Mouse (Mus musculus) brain, adult 2 months (tissue): ENCODE data around the gene Macf1.

Experiments
- DNase-seq: peaks from one replicate; pipeline ENCODE4 v3.0.0; 2011; ENCODE audit warnings: low read depth, low spot score

Macf1 gene

DNA sequence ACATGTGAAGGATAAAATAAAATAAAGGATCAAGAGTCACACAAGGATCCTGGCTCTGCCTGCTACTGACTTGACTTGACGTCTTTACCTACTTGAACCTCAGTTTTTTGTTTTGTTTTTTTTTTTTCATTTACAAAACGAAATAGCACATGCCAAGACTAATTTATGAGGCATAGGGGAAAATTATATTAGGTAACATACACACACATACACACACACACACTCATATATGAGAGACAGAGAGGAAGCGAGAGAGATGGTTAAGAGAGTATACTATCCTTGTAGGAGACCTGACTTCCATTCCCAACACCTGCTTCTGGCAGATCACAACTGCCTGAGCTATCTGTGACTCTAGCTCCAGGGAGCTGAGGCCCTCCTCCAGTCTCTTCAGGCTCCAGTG is at the start of gene Macf1:
Macf1 (minus strand) TSS at position 101 of the 400 bp plus-strand sequence.
- DNase-seq: no peak

DNA sequence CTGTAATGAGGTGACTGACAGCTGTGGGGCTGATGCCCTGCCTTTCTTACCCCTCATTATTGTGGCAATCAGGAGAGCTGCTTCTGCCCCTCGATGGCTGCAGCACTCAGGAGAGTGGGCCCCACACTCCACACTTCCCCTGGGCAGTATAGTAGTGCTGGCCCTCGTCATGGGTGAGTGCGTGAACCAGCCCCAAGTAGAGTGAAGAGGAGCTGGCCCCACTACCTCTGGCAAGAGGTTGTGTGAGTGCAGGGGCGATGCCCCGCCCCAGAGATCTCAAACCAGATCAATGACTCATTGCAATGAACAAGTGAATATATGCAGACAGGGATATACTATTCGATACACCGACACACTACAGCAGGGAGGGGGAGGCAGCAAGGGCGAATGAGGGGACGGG is 49.4 kb upstream of the Macf1 start:
- peak; percentile 28 for DNase-seq

DNA sequence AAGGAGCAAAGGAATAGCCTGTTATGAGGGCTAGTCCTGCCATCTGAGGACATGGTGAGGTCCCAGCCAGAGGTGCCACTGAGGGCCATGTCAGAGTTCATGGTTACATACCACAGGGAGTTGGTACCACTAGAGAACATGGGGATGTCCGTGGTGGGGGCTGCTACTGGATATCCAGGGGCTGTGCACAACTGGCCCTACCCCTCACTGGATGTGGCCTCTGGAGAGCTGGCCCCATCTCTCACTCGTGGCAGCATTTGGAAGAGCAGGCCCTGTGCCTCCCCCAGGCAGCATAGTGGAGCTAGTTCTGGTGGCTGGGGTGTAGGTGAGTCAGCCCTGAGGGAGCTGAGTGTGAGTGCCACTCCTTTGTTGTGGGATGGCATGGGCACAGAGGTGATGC is 48.8 kb upstream of the Macf1 start:
- no peak for DNase-seq

DNA sequence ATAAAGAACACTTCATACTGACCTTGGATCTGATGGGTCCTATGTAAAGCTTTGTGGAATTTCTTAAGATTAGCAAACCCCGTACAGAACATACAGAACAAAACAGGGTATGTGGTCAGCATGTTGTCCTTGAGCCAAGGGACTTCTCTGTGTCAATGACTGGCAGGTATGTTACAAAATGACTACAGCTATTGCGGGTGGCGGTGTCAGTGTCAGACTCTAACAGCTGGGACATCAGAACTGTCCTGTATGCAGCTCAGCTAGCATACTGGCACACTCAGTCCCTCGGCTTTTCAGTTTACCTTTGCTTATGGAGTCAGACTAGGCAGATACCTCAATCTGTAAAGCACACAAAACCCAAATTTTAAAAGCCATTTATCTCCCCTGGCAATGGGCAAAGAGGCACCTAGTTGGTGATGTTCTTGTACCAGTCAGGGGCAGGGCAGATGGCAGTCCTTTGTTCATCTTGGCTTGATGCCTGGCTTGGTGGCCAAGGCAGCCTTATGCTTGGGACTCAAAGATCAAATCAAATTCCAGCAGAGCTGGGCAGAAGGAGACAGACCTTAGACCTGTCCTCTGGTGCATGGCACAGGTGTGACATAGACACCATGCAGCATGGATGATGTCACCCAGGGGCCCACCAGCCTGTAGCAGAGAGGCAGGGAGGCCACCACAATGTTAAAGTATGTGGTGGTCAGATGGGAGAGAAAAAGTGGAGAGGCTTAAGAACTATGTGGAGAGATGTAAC is 48.2 kb upstream of the Macf1 start:
- peak; percentile 92 for DNase-seq

DNA sequence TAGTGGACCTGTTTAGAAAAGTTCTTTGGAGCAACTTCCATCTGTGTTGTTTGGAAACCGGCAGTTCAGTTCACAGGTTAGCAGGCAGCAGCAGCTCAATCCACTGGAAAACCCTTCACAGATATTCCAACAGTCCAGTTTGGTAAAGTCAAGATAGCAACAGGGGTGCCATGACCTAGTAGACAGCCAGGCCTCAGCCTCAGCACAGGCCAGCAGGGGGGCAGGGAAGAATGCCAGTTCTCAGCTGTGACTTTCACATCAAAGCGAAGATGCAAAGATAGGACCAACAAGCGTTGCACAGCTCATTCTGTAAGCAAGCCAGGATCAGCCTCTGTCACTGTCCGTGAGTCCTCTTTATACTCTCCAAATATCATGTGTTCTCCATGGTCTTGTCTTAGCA is 37.6 kb upstream of the Macf1 start:
- DNase-seq: no peak

DNA sequence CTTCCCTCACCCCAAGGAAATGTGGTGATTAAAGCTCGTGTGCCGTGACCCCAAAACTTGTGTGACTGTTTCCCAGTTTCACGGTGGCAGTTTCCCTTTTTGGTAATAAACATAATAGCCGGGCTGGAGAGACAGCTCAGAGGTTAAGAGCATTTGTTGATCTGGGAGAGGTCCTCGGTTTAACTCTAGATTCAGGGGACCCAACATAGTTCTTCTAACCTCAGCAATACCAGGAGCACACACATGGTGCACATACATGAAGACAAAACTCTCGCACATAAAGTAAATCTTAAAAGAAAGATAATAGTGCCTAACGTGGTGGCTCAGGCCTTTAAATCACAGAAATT is 34.2 kb upstream of the Macf1 start:
- no peak for DNase-seq

DNA sequence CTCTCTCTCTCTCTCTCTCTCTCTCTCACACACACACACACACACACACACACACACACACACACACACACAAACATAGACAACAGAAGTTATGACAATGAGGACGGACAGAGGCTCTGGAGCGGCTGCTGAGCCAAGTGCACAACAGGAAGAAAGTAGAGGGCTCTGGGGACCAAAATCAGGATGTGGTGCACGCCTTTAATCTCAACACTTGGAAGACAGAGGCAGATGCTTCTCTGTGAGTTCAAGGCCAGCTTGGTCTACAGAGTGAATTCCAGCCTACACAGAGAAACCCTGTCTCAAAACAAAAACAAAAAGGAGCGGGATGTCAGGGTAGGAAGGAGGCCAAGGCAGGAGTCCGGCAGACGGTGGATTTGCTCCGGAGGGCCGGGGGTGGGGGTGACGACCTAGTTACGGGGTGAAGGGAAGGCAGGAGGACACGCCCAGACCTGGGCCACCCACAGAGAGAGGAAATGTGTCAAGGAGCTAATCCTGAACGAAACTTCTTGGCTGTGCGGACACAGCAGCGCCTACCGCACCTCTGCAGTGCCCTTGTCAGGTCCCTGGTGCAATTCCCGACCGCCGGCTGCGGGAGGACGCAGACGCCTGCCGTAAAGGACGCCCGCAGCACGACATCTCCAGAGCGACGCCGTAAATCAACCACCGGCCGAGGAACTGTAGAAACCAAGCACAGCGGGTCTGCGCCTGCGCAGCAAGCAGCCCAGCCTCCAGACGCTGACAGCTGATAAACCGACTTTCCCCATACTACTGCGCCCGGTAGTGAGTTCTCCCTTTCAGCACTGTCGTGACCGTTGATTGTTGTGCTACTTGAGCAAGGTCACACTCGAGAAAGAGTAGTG is 33.6 kb upstream of the Macf1 start, which contains the start of gene Ndufs5:
Ndufs5 (minus strand) TSS at position 629 of the 860 bp plus-strand sequence.
- peak; percentile 99 for DNase-seq

DNA sequence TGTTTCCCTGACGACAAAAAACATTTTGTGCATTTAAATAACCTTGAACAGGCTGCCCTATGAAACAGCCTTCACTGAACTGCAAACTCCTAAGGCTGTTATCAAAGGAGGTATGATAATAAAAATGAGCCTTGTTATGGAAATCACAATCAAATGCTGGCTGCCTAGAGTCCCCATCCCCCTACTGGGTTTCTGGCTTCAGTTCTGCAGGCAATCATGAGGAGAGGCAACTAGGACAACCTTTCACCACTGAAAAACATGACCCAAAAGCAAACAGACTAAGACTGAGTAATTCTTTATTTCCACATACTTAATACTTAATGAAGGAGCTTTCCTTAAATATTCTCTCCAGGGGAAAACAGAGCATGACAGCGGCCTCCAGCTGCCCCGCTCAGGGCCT is 28.3 kb upstream of the Macf1 start:
- DNase-seq: no peak

DNA sequence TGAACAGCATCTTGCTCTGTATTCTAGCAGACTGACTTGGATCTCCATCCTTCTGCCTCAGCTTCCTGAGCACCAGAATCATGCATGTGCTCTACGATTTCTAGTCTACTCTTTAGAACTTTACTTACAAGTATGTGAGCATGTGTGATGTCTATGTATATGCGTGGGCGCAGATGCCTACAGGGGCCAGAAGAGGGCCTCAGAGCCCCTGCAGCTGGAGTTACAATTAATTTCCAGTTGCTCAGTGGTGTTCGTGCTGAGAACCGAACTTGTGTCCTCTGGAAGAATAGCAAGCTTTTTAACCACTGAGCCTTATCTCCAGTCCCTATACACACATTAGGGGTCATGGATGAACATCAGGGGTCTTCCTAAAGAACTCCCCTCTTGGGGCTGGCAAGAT is 23.2 kb upstream of the Macf1 start:
- no peak for DNase-seq

DNA sequence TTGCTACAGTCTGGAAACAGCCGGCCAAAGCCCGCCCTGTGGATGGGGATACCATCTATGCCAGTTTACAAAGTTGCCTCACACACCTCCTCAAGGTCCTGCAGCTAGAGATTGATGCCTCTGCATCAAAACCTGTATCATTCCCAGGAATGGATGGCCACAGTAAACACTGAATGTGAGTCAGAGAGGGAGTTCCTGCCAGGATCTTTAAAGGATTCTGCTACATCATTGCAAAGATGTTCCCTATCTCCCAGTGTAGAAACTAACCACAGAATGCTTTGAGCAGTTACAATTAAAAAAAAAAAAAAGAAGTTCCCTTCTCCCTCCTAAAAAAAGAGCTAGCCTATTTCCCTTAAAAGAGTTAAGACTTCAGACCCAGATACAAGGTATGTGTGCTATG is 21.2 kb upstream of the Macf1 start:
- peak; percentile 35 for DNase-seq

DNA sequence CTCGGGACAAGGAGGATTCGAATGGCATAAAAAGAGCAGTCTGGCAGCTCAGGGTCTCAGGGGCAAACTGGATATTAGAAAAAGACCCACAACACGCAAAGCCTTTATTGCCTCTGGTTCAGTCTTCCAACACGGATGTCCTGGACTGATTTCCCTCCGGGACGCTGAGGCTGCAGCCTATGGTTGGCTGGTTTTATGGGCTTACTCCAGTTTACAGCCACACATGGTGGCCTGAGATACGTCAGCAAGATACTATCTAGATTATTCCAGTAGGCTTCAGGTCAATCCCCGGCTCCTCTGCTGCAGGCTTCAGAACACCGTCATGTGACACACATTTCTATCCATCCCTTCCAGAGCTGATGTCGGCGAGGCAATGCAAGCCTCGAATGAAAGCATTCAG is 9.2 kb upstream of the Macf1 start:
- no peak for DNase-seq

DNA sequence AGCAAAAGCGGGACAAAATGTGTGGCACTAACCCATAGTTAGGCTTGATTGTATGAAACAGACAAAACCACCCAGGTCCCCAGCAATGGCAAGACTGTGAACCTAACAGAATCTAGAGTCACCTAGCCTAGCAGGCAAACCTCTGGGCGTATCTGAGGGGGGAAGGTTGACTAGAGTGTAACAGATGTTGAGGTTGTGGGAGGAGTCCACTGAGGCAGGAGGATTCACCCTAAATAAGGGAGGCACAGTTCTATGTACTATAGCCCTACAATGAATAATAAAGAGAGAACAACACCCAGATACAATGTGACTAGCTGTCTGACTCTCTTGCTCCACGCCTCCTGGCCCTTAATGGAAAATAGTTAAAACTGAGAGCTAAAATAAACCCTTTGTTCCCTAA is 7.9 kb upstream of the Macf1 start:
- no peak for DNase-seq

DNA sequence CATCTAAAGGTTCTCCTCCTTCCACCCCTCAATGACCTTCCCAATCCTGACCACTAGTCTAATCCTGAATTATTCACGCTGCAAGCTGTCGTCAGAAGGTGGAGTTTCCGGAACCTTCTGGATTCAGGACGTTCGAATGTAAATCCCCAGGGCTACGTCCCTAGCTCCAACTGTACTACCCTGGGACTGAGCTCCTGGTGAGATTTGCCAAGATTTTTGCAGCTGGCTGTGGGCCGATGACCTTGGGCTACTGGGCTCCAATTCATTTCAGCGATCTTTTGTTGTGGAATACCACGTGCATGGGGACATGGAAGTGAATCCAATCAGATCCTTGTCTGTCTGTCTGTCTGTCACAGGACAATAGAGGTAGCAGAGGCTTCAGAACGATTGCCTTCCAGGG is 6.2 kb upstream of the Macf1 start:
- DNase-seq: no peak

DNA sequence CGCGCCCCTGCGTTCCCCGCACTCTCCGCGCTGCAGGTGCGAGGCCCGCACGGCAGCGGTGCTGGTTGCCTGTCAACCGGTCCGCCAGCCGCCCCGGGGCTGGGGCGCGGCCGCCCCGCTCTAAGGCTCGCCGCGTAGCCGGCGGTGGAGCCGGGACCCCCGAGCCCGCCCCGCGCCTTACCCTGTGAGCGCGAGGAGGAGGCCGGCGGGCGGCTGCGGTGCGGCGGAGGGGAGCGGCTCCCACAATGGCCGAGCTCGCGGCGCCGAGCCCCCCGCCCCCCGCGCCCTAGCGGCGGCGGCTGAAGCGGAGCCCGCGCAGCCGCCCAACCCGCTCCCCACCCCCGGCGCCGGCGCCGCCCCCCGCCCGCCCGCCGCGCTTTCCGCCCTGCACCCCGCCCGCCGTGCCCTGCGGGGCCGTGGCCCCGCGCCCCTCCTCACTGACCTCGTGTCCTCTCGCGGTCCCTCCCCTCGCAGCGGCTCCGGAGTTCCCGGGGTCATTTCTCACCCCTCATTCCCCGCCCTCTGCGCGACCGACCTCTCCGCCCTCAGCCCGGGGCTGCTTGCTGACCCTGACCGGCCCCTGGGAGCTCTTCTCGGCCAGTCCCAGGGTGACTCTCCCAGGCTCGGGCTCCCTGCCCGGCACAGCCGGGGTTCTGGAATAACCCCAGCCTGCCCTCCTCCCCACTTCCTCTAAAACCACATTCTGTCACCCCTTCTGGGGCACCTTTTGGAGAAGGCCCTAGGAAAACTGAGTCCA is 3.0 kb upstream of the Macf1 start:
- peak; percentile 47 for DNase-seq

DNA sequence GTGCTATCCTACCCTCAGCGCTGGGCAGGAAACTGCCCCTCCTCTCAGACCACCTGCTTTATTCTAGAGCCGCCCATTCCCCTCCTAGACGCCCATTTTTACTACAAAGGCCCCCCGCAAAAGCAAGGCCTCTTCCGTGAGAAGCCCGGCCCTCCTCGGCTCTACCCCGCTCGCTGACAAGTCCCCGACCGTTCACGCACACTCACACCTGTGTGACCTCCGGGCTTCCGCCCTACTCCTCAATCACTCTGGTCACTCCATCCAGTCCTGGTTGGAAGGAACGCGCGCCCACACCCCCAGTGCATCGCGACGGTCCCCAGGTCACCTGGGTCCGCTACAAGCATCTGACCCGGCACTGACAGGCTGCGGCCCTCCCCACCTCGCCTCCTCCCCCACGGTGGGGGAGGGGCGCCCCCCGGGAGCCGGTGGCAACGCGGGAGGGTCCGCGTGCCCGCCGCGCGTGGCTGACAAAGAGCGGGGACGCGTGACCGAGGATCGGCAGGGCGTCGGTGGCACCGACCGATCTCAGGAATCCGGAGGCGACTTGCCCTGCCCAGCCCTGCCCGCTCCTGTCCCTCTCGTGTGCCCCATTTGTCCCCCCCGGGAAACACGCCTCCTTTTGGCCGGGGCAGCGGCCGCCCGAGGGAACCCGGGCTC is 2.3 kb upstream of the Macf1 start:
- DNase-seq: peak; percentile 48

DNA sequence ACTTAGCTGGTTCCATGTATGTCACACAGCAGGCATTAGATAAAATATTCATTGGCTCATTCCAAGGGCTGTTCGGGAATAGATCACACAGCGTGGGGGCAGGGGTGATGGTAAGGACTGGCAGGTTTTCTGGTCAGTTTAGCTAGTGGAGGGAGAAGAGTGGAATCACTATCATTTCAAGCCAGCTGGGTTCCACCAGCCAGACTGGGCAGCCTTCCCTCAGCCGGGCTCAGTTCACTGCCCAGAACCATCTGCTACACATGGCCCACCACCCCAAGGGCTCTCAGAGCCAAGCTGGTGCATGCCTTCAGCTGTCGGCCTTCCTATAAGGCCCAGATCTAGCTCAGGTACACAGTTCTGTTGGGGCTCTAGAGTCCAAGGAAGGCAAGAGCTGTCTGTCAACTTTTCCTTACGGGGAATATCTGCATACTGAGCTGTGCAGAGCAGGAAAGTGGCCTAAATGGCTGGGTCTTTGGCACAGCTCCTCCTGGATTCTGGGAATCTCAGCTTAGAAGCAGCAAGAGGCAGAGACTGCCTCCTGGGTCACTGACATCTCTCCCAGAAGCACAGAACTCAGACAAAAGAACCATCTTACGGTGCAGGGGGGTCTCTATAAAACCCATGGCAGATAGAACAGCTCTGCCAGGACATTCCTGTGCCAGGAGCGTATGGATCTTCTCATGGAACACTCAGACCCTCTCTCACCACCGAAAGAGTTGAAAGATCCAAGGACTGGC is 1.5 kb upstream of the Macf1 start:
- peak; percentile 96 for DNase-seq

DNA sequence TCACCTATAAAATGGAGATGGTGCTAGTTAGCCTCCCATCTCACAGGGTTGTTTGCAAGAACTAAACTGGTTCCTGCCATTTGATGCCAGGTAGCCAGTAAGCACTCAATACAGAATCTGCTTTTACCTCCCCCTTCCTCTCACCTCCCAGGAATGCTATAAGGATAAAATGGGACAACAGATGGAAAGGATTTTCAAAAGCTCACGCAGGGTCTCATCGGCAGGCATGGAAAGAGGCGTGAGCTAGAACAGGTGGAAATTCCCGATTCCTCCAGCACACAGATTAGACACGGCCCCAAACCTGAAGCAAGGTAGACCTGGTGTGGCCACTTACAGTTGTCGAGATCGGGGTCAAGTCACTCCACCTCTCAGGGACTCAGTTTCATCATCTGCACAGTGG is 886 bp upstream of the Macf1 start:
- DNase-seq: peak; percentile 76

DNA sequence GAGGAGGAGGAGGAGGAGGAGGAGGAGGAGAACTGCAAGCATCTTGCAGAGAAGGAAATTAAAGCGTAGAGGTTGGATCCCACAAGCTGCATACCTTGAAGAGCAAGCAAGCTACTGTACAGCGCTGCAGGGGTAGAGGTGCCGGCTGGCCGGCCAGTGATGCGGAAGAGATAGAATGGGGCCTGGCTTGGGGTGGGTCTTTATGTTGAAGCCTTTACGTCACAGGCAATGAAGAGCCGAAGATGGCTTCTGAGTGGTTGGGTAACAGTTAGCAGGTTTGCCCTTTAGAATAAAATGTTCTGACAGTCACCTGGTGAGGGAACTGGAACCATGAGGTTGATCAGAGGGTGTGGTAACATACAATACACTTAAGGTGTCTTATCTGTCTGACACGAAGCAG is 1.9 kb downstream of the Macf1 start:
- peak; percentile 43 for DNase-seq

DNA sequence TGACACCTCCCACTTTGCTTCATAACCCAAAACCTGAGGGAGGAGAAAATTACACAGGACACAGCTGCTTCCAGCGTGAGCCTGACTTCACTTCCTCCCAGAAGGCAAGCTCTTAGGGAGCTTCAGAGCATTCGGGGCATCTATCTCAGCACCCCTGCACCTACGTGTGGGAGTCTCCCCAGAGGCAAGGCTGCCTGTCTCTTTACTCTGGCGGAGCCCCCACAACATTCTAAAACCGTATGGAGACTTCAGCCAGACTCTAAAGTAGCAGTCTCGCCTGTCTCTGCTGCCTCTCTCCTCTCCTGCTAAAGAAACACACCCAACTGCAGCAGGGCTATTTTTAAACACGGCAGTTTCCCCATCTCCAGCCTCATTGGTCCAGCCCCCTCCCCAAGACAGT is 3.2 kb downstream of the Macf1 start:
- peak; percentile 92 for DNase-seq

DNA sequence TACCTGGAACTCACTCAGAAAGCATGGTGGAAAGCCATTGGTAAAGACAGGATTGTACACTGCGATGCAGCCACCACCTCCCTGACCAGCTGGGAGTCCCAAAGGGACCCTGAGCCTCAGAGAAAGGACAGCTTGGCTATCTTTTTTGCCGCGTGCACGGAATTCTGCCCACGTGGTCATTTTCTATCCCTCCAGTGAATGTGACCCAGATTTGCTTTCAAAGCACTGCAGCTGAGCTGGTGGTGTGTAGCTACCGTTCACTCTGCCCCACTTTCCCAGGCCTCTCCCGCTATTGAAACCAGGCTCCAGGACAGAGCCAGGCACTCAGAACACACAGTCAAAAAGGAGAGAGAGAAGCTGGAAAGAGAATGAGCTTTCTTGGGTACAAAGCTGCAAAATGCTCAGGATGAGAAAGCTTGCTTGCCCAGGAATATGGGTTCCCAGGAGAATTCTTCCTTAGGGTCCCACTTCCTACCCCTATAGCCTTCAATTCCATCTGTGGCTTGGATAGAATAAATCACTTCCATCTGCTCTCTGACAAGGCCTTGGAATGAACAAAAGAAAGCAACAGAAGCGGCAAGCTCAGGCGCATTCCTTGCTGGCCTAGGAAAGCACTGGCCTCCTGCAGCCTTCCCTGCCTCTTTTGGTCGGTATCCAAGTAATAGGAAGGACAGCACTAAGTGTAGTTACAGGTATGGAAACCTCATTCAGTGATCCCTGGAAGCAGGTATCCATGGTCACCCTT is 6.9 kb downstream of the Macf1 start:
- peak; percentile 88 for DNase-seq
